ENCODE assay signal across 8 mouse cellular contexts in genomic region chr17:28340578-28340977, GRCm38 (mm10). TPM values are rescaled to one million over a fixed set of nuclear protein-coding genes. Genes with fewer than 3 reads are reported as not detected.
DNase-seq lines count a peak whose midpoint lies in the region; ATAC-seq and TF ChIP-seq lines count a peak whose summit lies in the region.

No protein-coding gene starts in this region.

- TF ChIP-seq POLR2A in MEL (IDR thresholded peaks at IDR 0.05; ENCODE audit: control insufficient read depth in 1 of 2, insufficient read depth in 1 of 2, low read depth in 1 of 2, low read length in 2 of 2, poor library complexity in 1 of 2): no peak

- no peak for TF ChIP-seq EP300 in MEL (IDR thresholded peaks at IDR 0.05; ENCODE audit: low read depth in 1 of 2, low read length in 2 of 2)
- TF ChIP-seq EP300 in lung, postnatal 0 days (IDR thresholded peaks at IDR 0.05): no peak

- DNase-seq in 3T3-L1 (ENCODE audit: low read depth, low spot score) (peak; percentile 50), MEL (ENCODE audit: low read depth, low spot score) (no peak), MN1 (ENCODE audit: low spot score) (no peak)
- DNase-seq in hindbrain, embryonic 10.5 days (ENCODE audit: low spot score): no peak
- peak; percentile 77 for DNase-seq in lung, postnatal 0 days (ENCODE audit: low spot score)
- no peak for DNase-seq in left cerebral cortex, postnatal 10 days (ENCODE audit: extremely low spot score in 1 of 2, low spot score in 2 of 2)
- no peak for DNase-seq in thymus, postnatal 25 days
- no peak for DNase-seq in ovary, adult 18-20 months (ENCODE audit: low spot score)

- no peaks in the 10 kb centered on the region for H3K27me3 ChIP-seq in MEL (ENCODE audit: control insufficient read depth in 1 of 2, insufficient read depth in 2 of 2, low read length in 2 of 2)
- H3K27me3 ChIP-seq in hindbrain, embryonic 10.5 days (ENCODE audit: insufficient read depth, poor library complexity, severe bottlenecking): peaks cover 21% of the 10 kb centered on the region
- H3K27me3 ChIP-seq in lung, postnatal 0 days (replicated peaks; ENCODE audit: insufficient read depth, low read length): no peaks in the 10 kb centered on the region

- peak overlapping the region; percentile 64 for H3K27ac ChIP-seq in MEL (ENCODE audit: control insufficient read depth, low read depth, low read length)
- H3K27ac ChIP-seq in hindbrain, embryonic 10.5 days: peak overlapping the region; percentile 75; the same call in 1 of the 2 replicates
- H3K27ac ChIP-seq in lung, postnatal 0 days (ENCODE audit: low read length): peak overlapping the region; percentile 82

- H3K79me2 ChIP-seq in MEL (ENCODE audit: control insufficient read depth, insufficient read depth, low read length, poor library complexity): no peaks in the 10 kb centered on the region

- TF ChIP-seq RAD21 in MEL (IDR thresholded peaks at IDR 0.05; ENCODE audit: low read depth, low read length): no peak

- 80% methylated on average over 7 of the region's 7 CpGs for WGBS in hindbrain, embryonic 10.5 days
- 59% methylated on average over 7 of the region's 7 CpGs for WGBS in lung, postnatal 0 days

- intact Hi-C loops in left cerebral cortex, postnatal 10 days (cut with DNase I): no loop called here

- ATAC-seq in lung, postnatal 0 days: peak; percentile 58

- H3K36me3 ChIP-seq in MEL (ENCODE audit: control insufficient read depth in 1 of 2, insufficient read depth in 2 of 2, low read length in 2 of 2): peaks cover 0 to 9% of the 10 kb centered on the region in 2 experiments; a peak in 2 of 4 replicates
- peaks cover 55% of the 10 kb centered on the region for H3K36me3 ChIP-seq in hindbrain, embryonic 10.5 days
- peaks cover 9% of the 10 kb centered on the region; the same call in 1 of the 2 replicates for H3K36me3 ChIP-seq in lung, postnatal 0 days (ENCODE audit: insufficient read depth, low read length)

- H3K4me2 ChIP-seq in lung, postnatal 0 days (replicated peaks; ENCODE audit: low read depth, low read length): peak overlapping the region; percentile 38; the same call in 1 of the 2 replicates

- H3K4me1 ChIP-seq in MEL (ENCODE audit: control insufficient read depth in 1 of 2, insufficient read depth in 2 of 2, low read length in 2 of 2): peaks cover 2 to 12% of the 10 kb centered on the region in 2 experiments; a peak in 2 of 4 replicates
- peaks cover 49% of the 10 kb centered on the region for H3K4me1 ChIP-seq in hindbrain, embryonic 10.5 days (replicated peaks)
- H3K4me1 ChIP-seq in lung, postnatal 0 days (ENCODE audit: insufficient read depth, low read depth, low read length): peaks cover 17% of the 10 kb centered on the region; the same call in 1 of the 2 replicates

- peak overlapping the region; percentile 60 for H3K9ac ChIP-seq in MEL (ENCODE audit: control insufficient read depth, low read depth, low read length, poor library complexity, severe bottlenecking)
- H3K9ac ChIP-seq in lung, postnatal 0 days (replicated peaks; ENCODE audit: low read depth): no peak overlapping the region

- H3K9me3 ChIP-seq in MEL (replicated peaks; ENCODE audit: insufficient read depth, low read length): no peaks in the 10 kb centered on the region
- no peaks in the 10 kb centered on the region for H3K9me3 ChIP-seq in hindbrain, embryonic 10.5 days
- no peaks in the 10 kb centered on the region for H3K9me3 ChIP-seq in lung, postnatal 0 days (ENCODE audit: low read length)

- no peak for TF ChIP-seq CTCF in MEL (IDR thresholded peaks at IDR 0.05 in 2 of 3, conservative IDR thresholded peaks at IDR 0.05 in 1 of 3; ENCODE audit: control insufficient read depth in 1 of 3, insufficient read depth in 1 of 3, low read depth in 2 of 3, low read length in 3 of 3, poor library complexity in 1 of 3, severe bottlenecking in 1 of 3)
- peak; percentile 14; the same call in 1 of the 2 replicates for TF ChIP-seq CTCF in lung, postnatal 0 days (IDR thresholded peaks at IDR 0.05)

- H3K4me3 ChIP-seq in MEL (ENCODE audit: control insufficient read depth in 1 of 2, insufficient read depth in 1 of 2, low read depth in 2 of 2, low read length in 2 of 2): peak overlapping the region; percentile 5 to 40; a peak in 3 of 4 replicates
- H3K4me3 ChIP-seq in hindbrain, embryonic 10.5 days: peak overlapping the region; percentile 40; the same call in 1 of the 2 replicates
- H3K4me3 ChIP-seq in lung, postnatal 0 days (ENCODE audit: low read depth, low read length): no peak overlapping the region

TF ChIP-seq in MEL, 35 proteins besides CTCF, POLR2A, EP300 and RAD21:
- TF ChIP-seq GATA1 (IDR thresholded peaks at IDR 0.05; ENCODE audit: low read depth, low read length): peak; percentile 16; the same call in 1 of the 2 replicates
- no peak for TF ChIP-seq ZNF384 (IDR thresholded peaks at IDR 0.05; ENCODE audit: low read depth, low read length)
- no peak for TF ChIP-seq E2F4 (IDR thresholded peaks at IDR 0.05; ENCODE audit: borderline replicate concordance, low read depth, low read length)

RNA-seq across cellular contexts. Expression of gene Tead3, which starts 10.0 kb away (rescaled TPM):
- total RNA-seq in MEL (2012; rRNA removed): 0.46 and 0.73 TPM in 2 replicates
- 1 to 10 TPM in 1 of 2 experiments, not detected in 1; 4.1 TPM for polyA plus RNA-seq in MEL (2012; ENCODE audit: insufficient read depth in 1 of 2, insufficient read length in 2 of 2, low read depth in 1 of 2, low replicate concordance in 2 of 2, missing spikeins in 1 of 2)
- 5.5 and 6.1 TPM in 2 replicates for polyA plus RNA-seq in hindbrain, embryonic 10.5 days (2016; fragmentation: Nextera tagmentation; extraction: Ambion mirVana)
- 9.7 and 11.4 TPM in 2 replicates for polyA plus RNA-seq in lung, postnatal 0 days (2015; fragmentation: Nextera tagmentation; extraction: Ambion mirVana)
- 1 to 10 TPM; 3.0 to 3.3 TPM for total RNA-seq in left cerebral cortex, postnatal 10 days (2021)

RNA-seq across cellular contexts. Expression of gene Rpl10a, which starts 12.3 kb away (rescaled TPM):
- 2,803 and 2,872 TPM in 2 replicates for total RNA-seq in MEL (2012; rRNA removed)
- 1,000 to 10,000 TPM in 1 of 2 experiments, not detected in 1; 2,044 TPM for polyA plus RNA-seq in MEL (2012; ENCODE audit: insufficient read depth in 1 of 2, insufficient read length in 2 of 2, low read depth in 1 of 2, low replicate concordance in 2 of 2, missing spikeins in 1 of 2)
- 439 and 483 TPM in 2 replicates for polyA plus RNA-seq in hindbrain, embryonic 10.5 days (2016; fragmentation: Nextera tagmentation; extraction: Ambion mirVana)
- polyA plus RNA-seq in lung, postnatal 0 days (2015; fragmentation: Nextera tagmentation; extraction: Ambion mirVana): 446 and 458 TPM in 2 replicates
- total RNA-seq in left cerebral cortex, postnatal 10 days (2021): 100 to 1,000 TPM; 454 to 468 TPM

RNA-seq across cellular contexts. Expression of gene Tulp1, which starts 24.4 kb away (rescaled TPM):
- total RNA-seq in MEL (2012; rRNA removed): 0.23 and 0.49 TPM in 2 replicates
- polyA plus RNA-seq in MEL (2012; ENCODE audit: insufficient read depth in 1 of 2, insufficient read length in 2 of 2, low read depth in 1 of 2, low replicate concordance in 2 of 2, missing spikeins in 1 of 2): 1 to 10 TPM in 1 of 2 experiments, not detected in 1; 2.4 TPM
- polyA plus RNA-seq in hindbrain, embryonic 10.5 days (2016; fragmentation: Nextera tagmentation; extraction: Ambion mirVana): 2.8 and 4.0 TPM in 2 replicates
- 18.1 and 22.7 TPM in 2 replicates for polyA plus RNA-seq in lung, postnatal 0 days (2015; fragmentation: Nextera tagmentation; extraction: Ambion mirVana)
- total RNA-seq in left cerebral cortex, postnatal 10 days (2021): not detected

RNA-seq across cellular contexts. Expression of gene Fance, which starts 27.3 kb away (rescaled TPM):
- 46.0 and 51.2 TPM in 2 replicates for total RNA-seq in MEL (2012; rRNA removed)
- polyA plus RNA-seq in MEL (2012; ENCODE audit: insufficient read depth in 1 of 2, insufficient read length in 2 of 2, low read depth in 1 of 2, low replicate concordance in 2 of 2, missing spikeins in 1 of 2): 100 to 1,000 TPM; 105 to 382 TPM
- 32.6 and 32.9 TPM in 2 replicates for polyA plus RNA-seq in hindbrain, embryonic 10.5 days (2016; fragmentation: Nextera tagmentation; extraction: Ambion mirVana)
- 21.8 and 24.3 TPM in 2 replicates for polyA plus RNA-seq in lung, postnatal 0 days (2015; fragmentation: Nextera tagmentation; extraction: Ambion mirVana)
- total RNA-seq in left cerebral cortex, postnatal 10 days (2021): 10 to 100 TPM; 32.2 to 33.3 TPM

Comparison
In these comparisons a context has a peak if more than half of its experiments do, and no peak if none do; other contexts are left out.
1. DNase-seq: peak in 3T3-L1 (single experiment) and lung, postnatal 0 days (single experiment); none in MEL (single experiment), hindbrain, embryonic 10.5 days (single experiment), left cerebral cortex, postnatal 10 days (0 of 2), thymus, postnatal 25 days (single experiment), MN1 (single experiment) and ovary, adult 18-20 months (single experiment).
2. Peak in every context shown above with its lines, with median percentiles within 50 percentile points of each other: H3K27ac ChIP-seq.